Mouse (Mus musculus) embryonic facial prominence, embryonic 15.5 days (tissue): ENCODE data around the gene Nr1d1. TPM values are rescaled to one million over a fixed set of nuclear protein-coding genes. Genes with fewer than 3 reads are reported as not detected.

ENCODE experiments used
- ATAC-seq: fragments of 200-750 bp; cut with Nextera tagmentation; 2 replicates; pipeline ENCODE4 v1.8.0; 2017; ENCODE audit warnings: low read depth, moderate TSS enrichment; ENCODE audit not compliant: insufficient number of reproducible peaks, low FRiP score, low TSS enrichment
- H3K27ac ChIP-seq: fragments of 300-500 bp; sonication (generic); replicated peaks from 2 replicates; pipeline ENCODE4 v1.5.1; 2015; ENCODE audit warnings: mild to moderate bottlenecking, inconsistent platforms
- H3K27me3 ChIP-seq: fragments of 300-500 bp; sonication (generic); 2 replicates; pipeline ENCODE4 v1.6.1; 2015; ENCODE audit warnings: inconsistent platforms
- H3K36me3 ChIP-seq: fragments of 300-500 bp; sonication (generic); 2 replicates; pipeline ENCODE4 v1.6.1; 2015; ENCODE audit warnings: mild to moderate bottlenecking, inconsistent platforms
- H3K4me1 ChIP-seq: fragments of 300-500 bp; sonication (generic); 2 replicates; pipeline ENCODE4 v1.6.1; 2015; ENCODE audit warnings: inconsistent platforms
- H3K4me2 ChIP-seq: fragments of 300-500 bp; sonication (generic); replicated peaks from 2 replicates; pipeline ENCODE4 v1.6.1; 2015; ENCODE audit warnings: mild to moderate bottlenecking, inconsistent platforms
- H3K4me3 ChIP-seq: fragments of 300-500 bp; sonication (generic); replicated peaks from 2 replicates; pipeline ENCODE4 v1.5.1; 2015; ENCODE audit warnings: mild to moderate bottlenecking, inconsistent platforms
- H3K9ac ChIP-seq: fragments of 300-500 bp; sonication (generic); 2 replicates; pipeline ENCODE4 v1.6.1; 2015; ENCODE audit warnings: inconsistent platforms
- H3K9me3 ChIP-seq: fragments of 300-500 bp; sonication (generic); replicated peaks from 2 replicates; pipeline ENCODE4 v1.6.1; 2016; ENCODE audit warnings: inconsistent platforms
- WGBS: fragments of 180-500 bp; shearing (Covaris S2); methylation state at CpG from one replicate; pipeline ENCODE4 v1.1.7; 2015; 5-methylcytosine and 5-hydroxymethylcytosine counted together
- polyA plus RNA-seq: library from polyadenylated mRNA; unstranded; fragments of >200 nt; fragmentation: Nextera tagmentation; extraction: Ambion mirVana; gene quantifications from 2 replicates; pipeline ENCODE4 v1.2.1, GENCODE M21; 2015

The Nr1d1 gene
- polyA plus RNA-seq, 1 experiment from 2014 or later: 1.7 TPM

DNA sequence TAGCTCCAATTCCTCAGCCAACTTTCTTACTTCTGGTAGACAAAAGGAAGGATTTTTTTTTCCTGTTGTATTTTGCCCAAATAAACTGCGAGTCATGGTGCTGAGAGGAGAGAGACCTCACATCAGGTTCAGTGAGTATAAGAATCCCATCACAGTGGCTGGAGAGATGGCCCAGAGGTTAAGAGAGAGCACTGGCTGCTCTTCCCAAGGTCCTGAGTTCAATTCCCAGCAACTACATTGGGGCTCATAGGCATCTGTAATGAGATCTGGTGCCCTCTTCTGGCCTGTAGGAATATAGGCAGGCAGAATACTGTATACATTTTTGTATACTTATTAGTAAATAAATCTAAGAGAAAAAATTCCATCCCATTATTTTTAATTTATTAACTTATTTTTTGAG lies 12.6 kb upstream of the Nr1d1 start:
- Histone ChIP-seq H3K4me1 (peaks cover 51% of the 10 kb centered on the region), H3K4me3 (no peak overlapping the region), H3K27ac (peak overlapping the region; percentile 87; the same call in 1 of the 2 replicates), H3K4me2 (no peak overlapping the region), H3K27me3 (no peaks in the 10 kb centered on the region), H3K9me3 (no peaks in the 10 kb centered on the region), H3K9ac (no peak overlapping the region), H3K36me3 (no peaks in the 10 kb centered on the region)
- 88% methylated on average over 1 of the region's 1 CpGs for WGBS
- no peak for ATAC-seq

DNA sequence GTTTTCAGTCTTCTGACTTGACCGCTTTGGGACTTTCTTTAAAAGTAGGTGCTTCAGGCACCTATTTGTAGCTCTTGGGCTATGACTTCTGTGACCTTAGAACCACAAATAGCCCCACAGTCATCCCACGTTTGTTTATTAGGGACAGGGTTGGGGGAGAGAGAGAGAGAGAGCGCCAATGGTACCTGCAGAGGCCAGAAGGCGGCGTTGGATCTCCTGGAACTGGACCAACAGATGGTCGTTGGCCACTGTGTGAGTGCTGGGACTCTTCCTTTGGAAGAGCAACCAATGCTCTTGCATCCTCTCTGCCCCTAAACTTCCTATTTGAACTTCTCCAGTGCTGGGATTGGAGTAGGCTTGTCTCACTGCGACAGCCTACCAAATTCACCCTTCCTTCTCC lies 12.1 kb upstream of the Nr1d1 start:
- WGBS: 33% methylated on average over 7 of the region's 7 CpGs
- no peaks in the 10 kb centered on the region for H3K27me3 ChIP-seq
- ATAC-seq: no peak
- peak overlapping the region; percentile 32; the same call in 1 of the 2 replicates for H3K4me2 ChIP-seq
- no peak overlapping the region for H3K9ac ChIP-seq
- peak overlapping the region; percentile 87 for H3K27ac ChIP-seq
- peaks cover 56% of the 10 kb centered on the region for H3K4me1 ChIP-seq
- no peaks in the 10 kb centered on the region for H3K36me3 ChIP-seq
- no peaks in the 10 kb centered on the region for H3K9me3 ChIP-seq
- no peak overlapping the region for H3K4me3 ChIP-seq

- peak; percentile 35 for ATAC-seq
- Histone ChIP-seq H3K4me3 (0 out of 2 replicates have a peak overlapping the region, but pooled peaks have one; percentile 8), H3K9ac (no peak overlapping the region), H3K27me3 (no peaks in the 10 kb centered on the region), H3K27ac (peak overlapping the region; percentile 87), H3K4me2 (peak overlapping the region; percentile 32), H3K9me3 (no peaks in the 10 kb centered on the region), H3K36me3 (no peaks in the 10 kb centered on the region), H3K4me1 (peaks cover 62% of the 10 kb centered on the region)
- 4% methylated on average over 14 of the region's 15 CpGs for WGBS
Observed at GRCm38 (mm10) chr11:98786359-98787214, 11.5 kb upstream of the Nr1d1 start.

GRCm38 (mm10) chr11:98785772-98786281 lies 10.7 kb upstream of the Nr1d1 start:
- Histone ChIP-seq H3K9ac (no peak overlapping the region), H3K4me1 (peaks cover 67% of the 10 kb centered on the region), H3K27me3 (no peaks in the 10 kb centered on the region), H3K4me3 (0 out of 2 replicates have a peak overlapping the region, but pooled peaks have one; percentile 8), H3K9me3 (no peaks in the 10 kb centered on the region), H3K4me2 (peak overlapping the region; percentile 32), H3K36me3 (no peaks in the 10 kb centered on the region), H3K27ac (peak overlapping the region; percentile 87)
- WGBS: 11% methylated on average over 12 of the region's 12 CpGs
- ATAC-seq: no peak

DNA sequence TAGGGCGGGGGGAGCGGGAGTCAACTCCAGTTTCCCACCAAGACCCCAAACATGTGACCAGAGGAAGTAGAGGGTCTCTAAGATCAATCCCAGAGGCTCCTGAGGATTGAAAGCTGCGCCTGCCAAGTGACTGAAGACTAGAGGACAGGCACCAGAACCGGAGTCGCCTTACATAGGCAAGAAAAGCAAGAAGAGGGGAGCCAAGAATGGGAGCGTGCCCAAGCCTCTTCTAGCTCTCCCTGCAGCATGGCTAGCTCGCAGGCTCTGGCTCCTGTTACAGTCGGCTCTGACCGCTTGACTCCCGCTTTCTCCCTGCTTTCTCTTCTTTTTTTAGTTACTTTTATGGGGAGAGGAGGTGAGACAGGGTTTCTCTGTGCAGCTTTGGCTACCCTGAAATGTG lies 10.1 kb upstream of the Nr1d1 start:
- H3K9ac ChIP-seq: no peak overlapping the region
- H3K27me3 ChIP-seq: no peaks in the 10 kb centered on the region
- peak overlapping the region; percentile 87 for H3K27ac ChIP-seq
- H3K4me2 ChIP-seq: no peak overlapping the region
- H3K36me3 ChIP-seq: no peaks in the 10 kb centered on the region
- H3K4me1 ChIP-seq: peaks cover 67% of the 10 kb centered on the region
- 42% methylated on average over 10 of the region's 10 CpGs for WGBS
- ATAC-seq: no peak
- H3K4me3 ChIP-seq: no peak overlapping the region
- no peaks in the 10 kb centered on the region for H3K9me3 ChIP-seq

GRCm38 (mm10) chr11:98784139-98784538 lies 9.0 kb upstream of the Nr1d1 start:
- 75% methylated on average over 4 of the region's 4 CpGs for WGBS
- H3K36me3 ChIP-seq: no peaks in the 10 kb centered on the region
- H3K9ac ChIP-seq: no peak overlapping the region
- H3K4me2 ChIP-seq: no peak overlapping the region
- H3K9me3 ChIP-seq: no peaks in the 10 kb centered on the region
- H3K4me1 ChIP-seq: peaks cover 63% of the 10 kb centered on the region
- H3K27me3 ChIP-seq: no peaks in the 10 kb centered on the region
- no peak overlapping the region for H3K4me3 ChIP-seq
- H3K27ac ChIP-seq: peak overlapping the region; percentile 93
- no peak for ATAC-seq

DNA sequence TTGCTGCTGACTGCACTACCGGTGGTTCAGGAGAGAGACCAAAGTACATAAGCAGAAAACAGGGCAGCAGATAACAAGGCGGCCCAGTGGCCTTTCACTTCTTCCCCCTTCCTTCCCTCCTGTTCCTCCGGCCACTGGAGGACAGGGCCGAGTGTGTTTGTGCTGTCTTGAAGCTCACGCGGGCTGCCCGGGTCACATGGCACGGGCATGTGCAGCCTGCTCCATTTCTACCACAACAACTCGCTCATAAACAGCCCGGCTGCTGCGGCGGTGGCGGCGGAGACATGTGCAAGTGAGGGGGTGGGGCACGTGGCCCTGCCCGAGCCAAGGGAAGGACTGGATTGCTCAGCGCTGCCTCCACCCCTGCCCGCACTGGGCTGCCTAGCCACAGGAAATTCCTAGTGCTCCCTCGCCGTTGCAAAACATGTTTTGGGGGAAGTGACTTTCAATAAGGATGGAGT lies 8.1 kb upstream of the Nr1d1 start:
- WGBS: under 1% methylated on average over 20 of the region's 20 CpGs
- Histone ChIP-seq H3K9ac (0 out of 2 replicates have a peak overlapping the region, but pooled peaks have one; percentile 0), H3K4me3 (peak overlapping the region; percentile 23)

DNA sequence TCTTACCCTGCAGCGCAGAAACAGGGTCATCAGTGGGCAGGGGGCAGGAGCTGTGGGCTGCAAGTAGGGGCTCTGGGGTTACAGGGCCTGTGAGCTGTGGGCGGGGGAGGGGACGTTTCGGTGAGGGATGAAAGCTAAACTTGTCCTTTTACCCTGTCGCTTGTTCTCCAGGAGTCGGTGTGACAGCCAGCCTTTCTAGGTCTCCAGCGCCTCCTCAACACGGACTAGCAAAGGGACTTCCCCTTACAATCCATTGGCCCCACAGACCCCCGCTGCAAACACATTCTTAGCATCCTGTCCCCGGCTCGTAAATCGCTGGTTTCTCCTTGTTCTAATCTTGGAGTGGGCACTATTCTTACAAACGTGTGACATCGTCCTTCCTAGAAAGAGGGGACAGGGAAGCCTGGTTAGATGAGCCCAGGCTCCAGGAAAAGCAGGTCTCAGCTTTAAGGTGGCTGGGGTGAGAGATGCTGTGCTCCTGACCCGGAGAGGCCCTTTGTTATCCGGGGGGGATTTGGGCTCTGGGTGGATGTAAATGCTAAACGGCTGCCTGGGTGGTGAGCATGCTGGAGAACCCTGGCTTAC lies 7.6 kb upstream of the Nr1d1 start:
- peak overlapping the region; percentile 44 for H3K4me2 ChIP-seq
- H3K9me3 ChIP-seq: no peaks in the 10 kb centered on the region
- WGBS: 9% methylated on average over 17 of the region's 17 CpGs
- no peaks in the 10 kb centered on the region for H3K36me3 ChIP-seq
- H3K4me1 ChIP-seq: peaks cover 66% of the 10 kb centered on the region
- no peaks in the 10 kb centered on the region for H3K27me3 ChIP-seq
- peak overlapping the region; percentile 23 for H3K4me3 ChIP-seq
- ATAC-seq: no peak
- H3K27ac ChIP-seq: peak overlapping the region; percentile 93
- H3K9ac ChIP-seq: 0 out of 2 replicates have a peak overlapping the region, but pooled peaks have one; percentile 0

More for the DNA sequence above, 8.1 kb upstream of the Nr1d1 start:
- peak overlapping the region; percentile 93 for H3K27ac ChIP-seq
- peaks cover 63% of the 10 kb centered on the region for H3K4me1 ChIP-seq
- H3K27me3 ChIP-seq: no peaks in the 10 kb centered on the region
- no peaks in the 10 kb centered on the region for H3K9me3 ChIP-seq
- H3K36me3 ChIP-seq: no peaks in the 10 kb centered on the region
- peak overlapping the region; percentile 44 for H3K4me2 ChIP-seq
- peak; percentile 84 for ATAC-seq

GRCm38 (mm10) chr11:98781851-98782512 lies 6.8 kb upstream of the Nr1d1 start:
- H3K36me3 ChIP-seq: no peaks in the 10 kb centered on the region
- H3K4me2 ChIP-seq: no peak overlapping the region
- no peak overlapping the region for H3K9ac ChIP-seq
- 22% methylated on average over 14 of the region's 14 CpGs for WGBS
- H3K27me3 ChIP-seq: no peaks in the 10 kb centered on the region
- ATAC-seq: no peak
- peak overlapping the region; percentile 93 for H3K27ac ChIP-seq
- H3K4me1 ChIP-seq: peaks cover 64% of the 10 kb centered on the region
- no peak overlapping the region for H3K4me3 ChIP-seq
- no peaks in the 10 kb centered on the region for H3K9me3 ChIP-seq

GRCm38 (mm10) chr11:98777888-98778287 lies 2.8 kb upstream of the Nr1d1 start:
- H3K4me3 ChIP-seq: no peak overlapping the region
- H3K4me1 ChIP-seq: peaks cover 65% of the 10 kb centered on the region
- no peaks in the 10 kb centered on the region for H3K36me3 ChIP-seq
- no peaks in the 10 kb centered on the region for H3K9me3 ChIP-seq
- peak overlapping the region; percentile 39; the same call in 1 of the 2 replicates for H3K27ac ChIP-seq
- ATAC-seq: no peak
- H3K4me2 ChIP-seq: no peak overlapping the region
- no peaks in the 10 kb centered on the region for H3K27me3 ChIP-seq
- H3K9ac ChIP-seq: no peak overlapping the region
